Mouse (Mus musculus): ENCODE measurements at regions not wholly inside any gene's neighbourhood (a gene's known extent, or its start where the extent isn't known, plus 50 kb on each side); places are given as distances from the start of the nearest gene placed in this dataset.
A peak's percentile ranks its signal among the peaks of the same experiment; 100 is the strongest.

- DNase-seq (ENCODE audit: low read depth, low spot score) = no peak
Observed at GRCm38 (mm10) chr10:22919869-22920268, 99.9 kb upstream of the Tcf21 start.

GRCm38 (mm10) chr10:22917797-22918196 lies 97.8 kb upstream of the Tcf21 start:
- DNase-seq (ENCODE audit: low read depth, low spot score) = no peak

- DNase-seq (ENCODE audit: low read depth, low spot score) = no peak
Observed at GRCm38 (mm10) chr10:22915785-22916514, 96.0 kb upstream of the Tcf21 start.

- no peak for DNase-seq (ENCODE audit: low read depth, low spot score)
Observed at GRCm38 (mm10) chr10:22913112-22913511, 93.1 kb upstream of the Tcf21 start.

- no peak for DNase-seq (ENCODE audit: low read depth, low spot score)
Observed at GRCm38 (mm10) chr10:22908640-22909039, 88.7 kb upstream of the Tcf21 start.

- no peak for DNase-seq (ENCODE audit: low read depth, low spot score)
Observed at GRCm38 (mm10) chr10:22905281-22905680, 85.3 kb upstream of the Tcf21 start.

- no peak for DNase-seq (ENCODE audit: low read depth, low spot score)
Observed at GRCm38 (mm10) chr10:22893442-22893985, 73.5 kb upstream of the Tcf21 start.

GRCm38 (mm10) chr10:22887451-22887850 lies 67.5 kb upstream of the Tcf21 start:
- no peak for DNase-seq (ENCODE audit: low read depth, low spot score)

- DNase-seq (ENCODE audit: low read depth, low spot score) = peak; percentile 77
Observed at GRCm38 (mm10) chr10:22879714-22880113, 59.7 kb upstream of the Tcf21 start.

- no peak for DNase-seq (ENCODE audit: low read depth, low spot score)
Observed at GRCm38 (mm10) chr10:22877536-22878130, 57.7 kb upstream of the Tcf21 start.

- DNase-seq (ENCODE audit: low read depth, low spot score) = no peak
Observed at GRCm38 (mm10) chr10:22877028-22877427, 57.1 kb upstream of the Tcf21 start.

GRCm38 (mm10) chr10:22875675-22876074 lies 55.7 kb upstream of the Tcf21 start:
- DNase-seq (ENCODE audit: low read depth, low spot score) = no peak

- DNase-seq (ENCODE audit: low read depth, low spot score) = no peak
Observed at GRCm38 (mm10) chr10:22875181-22875580, 55.2 kb upstream of the Tcf21 start.
